ENCODE assay signal across 8 mouse cellular contexts in genomic region chr9:50893665-50894064, GRCm38 (mm10). TPM values are rescaled to one million over a fixed set of nuclear protein-coding genes. Genes with fewer than 3 reads are reported as not detected.
DNase-seq lines count a peak whose midpoint lies in the region; ATAC-seq and TF ChIP-seq lines count a peak whose summit lies in the region.

No protein-coding gene starts in this region.

- no peak for ATAC-seq in heart, embryonic 11.5 days (replicated peaks; ENCODE audit: insufficient number of reproducible peaks, low FRiP score, low TSS enrichment)
- no peak for ATAC-seq in monocyte, adult 5-6 weeks (replicated peaks; ENCODE audit: insufficient number of reproducible peaks, low FRiP score, low TSS enrichment, poor library complexity, severe bottlenecking)

- H3K4me1 ChIP-seq in heart, embryonic 11.5 days (ENCODE audit: control insufficient read depth, insufficient read depth, low read length): peaks cover under 1% of the 10 kb centered on the region; the same call in 1 of the 2 replicates

- intact Hi-C loops in gastrocnemius, adult 2 months (cut with DNase I): no loop called here
- intact Hi-C loops in left cerebral cortex, postnatal 10 days (cut with DNase I): no loop called here

- DNase-seq in heart, adult 11 months: peak; percentile 96
- peak; percentile 87 for DNase-seq in adrenal gland, adult 8-10 months
- peak; percentile 96 for DNase-seq in gastrocnemius, adult 2 months
- peak; percentile 51 to 72 for DNase-seq in left cerebral cortex, postnatal 10 days (ENCODE audit: extremely low spot score in 1 of 2, low spot score in 2 of 2)
- no peak for DNase-seq in thymus, postnatal 0 days (ENCODE audit: low spot score)
- no peak for DNase-seq in urinary bladder, postnatal 10 days (ENCODE audit: low spot score)

- H3K9me3 ChIP-seq in heart, embryonic 11.5 days (replicated peaks; ENCODE audit: control insufficient read depth, low read length): no peaks in the 10 kb centered on the region

- no peak overlapping the region for H3K4me3 ChIP-seq in heart, embryonic 11.5 days (ENCODE audit: low read depth, low read length)
- peak overlapping the region; percentile 65 for H3K4me3 ChIP-seq in gastrocnemius, adult 2 months

- peaks cover 7% of the 10 kb centered on the region; the same call in 1 of the 2 replicates for H3K36me3 ChIP-seq in heart, embryonic 11.5 days (ENCODE audit: control insufficient read depth, insufficient read depth, low read length)

- no peak for TF ChIP-seq CTCF in gastrocnemius, adult 2 months (IDR thresholded peaks at IDR 0.05)

- no peak overlapping the region for H3K27ac ChIP-seq in heart, embryonic 11.5 days (ENCODE audit: low read depth, low read length)
- H3K27ac ChIP-seq in gastrocnemius, adult 2 months: peak overlapping the region; percentile 92

- H3K27me3 ChIP-seq in heart, embryonic 11.5 days (ENCODE audit: control insufficient read depth, insufficient read depth, low read length): no peaks in the 10 kb centered on the region

- H3K4me2 ChIP-seq in heart, embryonic 11.5 days: no peak overlapping the region

- WGBS in heart, embryonic 11.5 days (ENCODE audit: insufficient replicate concordance): 84% methylated on average over 4 of the region's 4 CpGs

- H3K9ac ChIP-seq in heart, embryonic 11.5 days (ENCODE audit: low read depth, low read length): no peak overlapping the region

RNA-seq across cellular contexts. Expression of gene Ppp2r1b, which starts 48.6 kb away (rescaled TPM):
- polyA plus RNA-seq in heart, embryonic 11.5 days (2014; fragmentation: Nextera tagmentation; extraction: Ambion mirVana): 63.1 and 66.9 TPM in 2 replicates
- total RNA-seq in adrenal gland, adult 8-10 months (2022): 10 to 100 TPM; 32.9 to 46.7 (median 43.7) TPM
- 1 to 10 TPM; 5.9 to 7.6 TPM for total RNA-seq in gastrocnemius, adult 2 months (2021)
- total RNA-seq in left cerebral cortex, postnatal 10 days (2021): 10 to 100 TPM; 21.1 to 23.2 TPM
- total RNA-seq in monocyte, adult 5-6 weeks (2017): 19.3 to 41.0 TPM (median 25.7 TPM) in 3 replicates
- 47.0 and 48.7 TPM in 2 replicates for polyA plus RNA-seq in thymus, postnatal 0 days (2015; fragmentation: Nextera tagmentation; extraction: Ambion mirVana)

Comparison
In these comparisons a context has a peak if more than half of its experiments do, and no peak if none do; other contexts are left out.
1. DNase-seq: peak in heart, adult 11 months (single experiment), adrenal gland, adult 8-10 months (single experiment), gastrocnemius, adult 2 months (single experiment) and left cerebral cortex, postnatal 10 days (2 of 2); none in thymus, postnatal 0 days (single experiment) and urinary bladder, postnatal 10 days (single experiment).